Mouse (Mus musculus): ENCODE measurements at regions not wholly inside any gene's neighbourhood (a gene's known extent, or its start where the extent isn't known, plus 50 kb on each side); places are given as distances from the start of the nearest gene placed in this dataset.
"Not testable (repeated sequence)": the region's sequence is repeated elsewhere in the genome, so short reads cannot be mapped to it uniquely, and the experiment has no call there.

DNA sequence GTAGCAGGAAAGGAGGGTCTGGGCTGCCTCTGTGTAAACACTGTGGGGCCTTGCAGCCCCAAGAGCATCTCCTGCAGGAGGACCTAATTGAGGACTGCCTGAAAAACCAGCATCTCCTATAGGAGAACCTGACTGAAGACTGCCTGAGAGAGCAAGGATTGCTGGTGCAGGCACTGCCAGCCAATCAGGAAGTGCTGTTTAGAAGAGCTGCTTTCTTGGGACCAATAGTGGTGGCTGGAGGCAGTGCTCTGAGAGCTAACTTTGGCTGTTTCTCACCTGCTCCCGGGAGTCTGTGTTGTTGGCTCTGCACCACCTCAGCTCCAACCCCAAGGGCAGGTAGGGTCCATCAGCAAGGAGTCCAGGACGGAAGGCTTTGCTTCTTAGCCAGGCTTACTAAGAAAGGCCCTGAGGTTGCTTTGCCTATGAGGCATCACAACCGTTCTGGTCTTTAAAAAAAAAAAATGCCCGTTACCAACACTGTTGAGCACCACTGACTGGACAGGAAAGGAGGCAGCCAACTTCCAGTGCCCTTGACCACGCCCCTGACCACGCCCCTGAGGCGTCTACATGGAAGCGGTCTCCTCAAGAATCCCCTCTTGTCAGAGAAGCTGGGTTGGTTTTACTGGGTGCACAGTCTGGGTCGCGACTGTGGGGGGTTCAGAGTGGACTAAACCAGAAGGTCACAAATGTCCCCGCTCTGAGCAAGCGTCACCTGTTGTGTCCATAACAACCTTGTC is 105.0 kb upstream of the Ipo5 start:
- not testable (repeated sequence) for TF ChIP-seq CTCF (IDR thresholded peaks at IDR 0.05; ENCODE audit: control insufficient read depth, insufficient read depth, insufficient read length); MYOG (IDR thresholded peaks at IDR 0.05; ENCODE audit: control insufficient read depth, extremely low read depth, insufficient read length); FOSL1 (IDR thresholded peaks at IDR 0.05; ENCODE audit: insufficient read depth, low read length, poor library complexity, severe bottlenecking)

Measured in C2C12 (cell line).